Mouse (Mus musculus) brain, embryonic 14.5 days (tissue): ENCODE data around the gene Fcgrt.

Source experiments
- CTCF ChIP-seq: fragments of 200-500 bp; IDR thresholded peaks from 2 replicates; pipeline ENCODE4 v1.5.1; 2012; ENCODE audit warnings: inconsistent platforms, mild to moderate bottlenecking, moderate library complexity, borderline replicate concordance; ENCODE audit not compliant: insufficient read depth, insufficient read length; ENCODE audit errors: extremely low read depth
- POLR2A ChIP-seq: fragments of 200-500 bp; IDR thresholded peaks from 2 replicates; pipeline ENCODE4 v1.6.1; 2012; ENCODE audit warnings: mild to moderate bottlenecking, inconsistent platforms, borderline replicate concordance; ENCODE audit not compliant: poor library complexity, insufficient read depth, insufficient read length, severe bottlenecking; ENCODE audit errors: extremely low read depth

DNA sequence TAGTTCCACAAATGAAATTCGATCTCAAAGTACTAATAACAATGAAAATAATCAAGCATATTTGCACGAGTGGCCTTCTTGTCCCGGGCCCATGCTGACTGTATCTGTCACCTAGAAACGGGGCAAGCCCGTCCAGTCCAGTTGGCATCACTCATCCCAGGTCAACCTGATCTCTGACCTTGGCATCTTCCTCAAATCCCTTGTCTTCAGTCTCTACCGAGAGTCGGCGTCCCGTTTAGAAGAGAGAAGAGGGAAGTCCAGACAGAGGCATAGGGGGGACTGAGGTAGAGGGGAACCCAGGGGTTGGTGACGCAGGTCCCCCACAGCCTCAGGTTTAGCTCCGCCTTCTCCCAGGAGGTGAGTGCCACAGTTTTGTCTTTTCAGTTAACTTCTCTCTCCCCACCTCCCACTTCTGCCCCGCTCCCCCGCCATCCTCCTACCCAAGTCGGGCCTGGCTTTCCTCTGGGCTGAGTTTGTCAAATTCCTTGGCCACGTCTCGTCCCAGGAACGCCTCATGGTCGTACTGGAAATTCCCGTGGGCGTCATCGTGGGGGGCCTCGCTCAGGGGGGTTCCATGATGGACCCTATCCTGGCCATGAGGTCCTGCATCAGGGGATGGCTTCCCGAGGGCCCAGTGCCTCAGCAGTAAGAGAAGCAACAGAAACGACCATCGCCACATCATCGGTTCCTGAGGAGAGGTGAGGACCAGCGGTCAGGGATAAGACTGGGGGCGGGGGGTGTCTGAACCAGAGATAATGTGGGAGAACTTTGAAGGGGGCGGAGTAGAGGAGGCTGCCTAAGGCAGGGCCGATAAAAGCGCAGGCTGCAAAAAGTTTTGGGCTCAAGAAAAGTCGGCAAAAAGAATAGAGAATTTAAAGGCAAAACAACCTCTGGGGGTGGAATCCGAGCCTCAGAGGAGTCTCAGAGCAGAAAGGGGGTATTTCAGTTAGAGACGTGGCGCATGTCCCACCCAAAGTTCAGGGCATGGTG is 12.4 kb downstream of the Fcgrt start:
- TF ChIP-seq CTCF, result no peak
- no peak for TF ChIP-seq POLR2A
